Comparison of ENCODE assay signal across 13 mouse cellular contexts in the genomic region with DNA sequence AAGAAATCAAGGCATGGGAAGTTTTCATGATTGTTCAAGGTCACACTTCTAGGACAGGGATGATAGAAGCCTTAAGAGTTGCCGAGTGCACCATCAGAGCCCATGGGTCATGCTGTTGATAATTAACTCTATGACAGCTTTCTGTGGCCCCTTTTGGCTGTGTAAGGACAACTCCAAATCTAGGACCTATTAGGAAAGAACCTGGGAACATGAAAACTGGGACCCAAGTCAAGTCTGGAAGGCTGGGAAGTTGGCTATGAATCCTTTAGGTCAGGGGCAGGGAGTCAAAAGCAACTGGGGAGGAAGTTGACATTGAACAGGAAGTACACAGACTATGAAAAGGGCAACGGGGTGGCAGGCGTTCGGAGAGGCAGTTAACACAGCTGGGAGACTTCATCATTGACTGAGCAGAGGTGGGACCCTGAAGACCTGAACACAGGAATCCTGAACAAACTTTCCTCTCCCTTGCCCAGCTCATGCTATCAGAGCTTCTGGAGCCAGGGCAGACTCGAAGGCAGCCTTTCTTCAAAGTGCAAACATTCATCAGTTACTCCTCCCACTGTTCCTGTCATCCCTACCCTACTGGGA.
A peak's percentile ranks its signal among the peaks of the same experiment; 100 is the strongest.
DNase-seq lines count a peak whose midpoint lies in the region; ATAC-seq and TF ChIP-seq lines count a peak whose summit lies in the region.
"Had no signal": no experiment of that assay in that cellular context is flagged by ENCODE, and none has a peak within 500 bp of the region (broad histone marks: within the 10 kb centered on the region; RNA-seq: fewer than 3 reads in every experiment).

No protein-coding gene starts in this region.

- H3K4me3 ChIP-seq in hindbrain, embryonic 10.5 days = no peak overlapping the region
- H3K4me3 ChIP-seq in hindbrain, embryonic 13.5 days = no peak overlapping the region
- H3K4me3 ChIP-seq in lung, adult 2 months (replicated peaks; ENCODE audit: extremely low read depth, low read depth, low read length) = no peak overlapping the region
- H3K4me3 ChIP-seq: embryonic facial prominence, embryonic 13.5 days; heart, embryonic 13.5 days had no signal

- WGBS in hindbrain, embryonic 10.5 days = 75% methylated on average over 5 of the region's 5 CpGs
- WGBS in hindbrain, embryonic 13.5 days = 62% methylated on average over 5 of the region's 5 CpGs
- WGBS in lung, adult 2 months = 24% methylated on average over 5 of the region's 5 CpGs

- H3K9ac ChIP-seq in hindbrain, embryonic 13.5 days = no peak overlapping the region
- H3K9ac ChIP-seq: embryonic facial prominence, embryonic 13.5 days; forebrain, postnatal 0 days; heart, embryonic 13.5 days had no signal

- no peak for TF ChIP-seq CTCF in lung, adult 2 months (IDR thresholded peaks at IDR 0.05; ENCODE audit: insufficient read depth, low read length)

- H3K4me1 ChIP-seq in hindbrain, embryonic 10.5 days (replicated peaks) = peaks cover 19% of the 10 kb centered on the region
- peaks cover 9% of the 10 kb centered on the region for H3K4me1 ChIP-seq in hindbrain, embryonic 13.5 days (replicated peaks)
- H3K4me1 ChIP-seq in lung, adult 2 months (ENCODE audit: control insufficient read depth, insufficient read depth, low read length) = peaks cover 5% of the 10 kb centered on the region

- no peak for ATAC-seq in hindbrain, embryonic 13.5 days (ENCODE audit: low FRiP score)
- peak; percentile 65 for ATAC-seq in CD4-positive, CD25-positive, alpha-beta regulatory T cell, adult 4 months
- ATAC-seq: forebrain, postnatal 0 days; hindbrain, embryonic 16.5 days had no signal

- DNase-seq in hindbrain, embryonic 10.5 days (ENCODE audit: low spot score) = no peak
- peak; percentile 15 to 34 for DNase-seq in kidney, adult 8-10 months
- DNase-seq in spleen, postnatal 4 days (ENCODE audit: low spot score in 2 of 2) = peak; percentile 14 to 61
- no peak for DNase-seq in Muller cell, postnatal 12 days (ENCODE audit: inconsistent ontology term)
- DNase-seq in lung, adult 2 months = no peak
- no peak for DNase-seq in left cerebral cortex, adult 11 months (ENCODE audit: low spot score)
- DNase-seq: forebrain, postnatal 0 days; left cerebral cortex, postnatal 4 days had no signal

- H3K9me3 ChIP-seq in hindbrain, embryonic 10.5 days = no peaks in the 10 kb centered on the region
- H3K9me3 ChIP-seq in hindbrain, embryonic 13.5 days = no peaks in the 10 kb centered on the region
- H3K9me3 ChIP-seq: embryonic facial prominence, embryonic 13.5 days; heart, embryonic 13.5 days had no signal

- no peak overlapping the region for H3K4me2 ChIP-seq in hindbrain, embryonic 13.5 days
- H3K4me2 ChIP-seq: embryonic facial prominence, embryonic 13.5 days; heart, embryonic 13.5 days had no signal

- no peak for TF ChIP-seq POLR2A in lung, adult 2 months (IDR thresholded peaks at IDR 0.05; ENCODE audit: borderline replicate concordance, extremely low read depth, low read depth, low read length)

- no peaks in the 10 kb centered on the region for H3K27me3 ChIP-seq in hindbrain, embryonic 10.5 days (ENCODE audit: insufficient read depth, poor library complexity, severe bottlenecking)
- no peaks in the 10 kb centered on the region for H3K27me3 ChIP-seq in hindbrain, embryonic 13.5 days
- H3K27me3 ChIP-seq: embryonic facial prominence, embryonic 13.5 days; heart, embryonic 13.5 days had no signal

- H3K36me3 ChIP-seq in hindbrain, embryonic 10.5 days = no peaks in the 10 kb centered on the region
- no peaks in the 10 kb centered on the region for H3K36me3 ChIP-seq in hindbrain, embryonic 13.5 days
- H3K36me3 ChIP-seq: embryonic facial prominence, embryonic 13.5 days; heart, embryonic 13.5 days had no signal

- peak overlapping the region; percentile 54; the same call in 1 of the 2 replicates for H3K27ac ChIP-seq in hindbrain, embryonic 10.5 days
- H3K27ac ChIP-seq in hindbrain, embryonic 13.5 days = no peak overlapping the region

Comparison
In these comparisons a context has a peak if more than half of its experiments do, and no peak if none do; other contexts are left out.
1. DNase-seq: peak in kidney, adult 8-10 months (2 of 2) and spleen, postnatal 4 days (2 of 2); none in hindbrain, embryonic 10.5 days (single experiment), Muller cell, postnatal 12 days (single experiment), lung, adult 2 months (single experiment) and left cerebral cortex, adult 11 months (single experiment).